Mouse (Mus musculus) brain, embryonic 14.5 days (tissue): ENCODE data around the gene Zfp507.

Experiments
- CTCF ChIP-seq: fragments of 200-500 bp; IDR thresholded peaks from 2 replicates; pipeline ENCODE4 v1.5.1; 2012; ENCODE audit warnings: inconsistent platforms, mild to moderate bottlenecking, moderate library complexity, borderline replicate concordance; ENCODE audit not compliant: insufficient read depth, insufficient read length; ENCODE audit errors: extremely low read depth
- POLR2A ChIP-seq: fragments of 200-500 bp; IDR thresholded peaks from 2 replicates; pipeline ENCODE4 v1.6.1; 2012; ENCODE audit warnings: mild to moderate bottlenecking, inconsistent platforms, borderline replicate concordance; ENCODE audit not compliant: poor library complexity, insufficient read depth, insufficient read length, severe bottlenecking; ENCODE audit errors: extremely low read depth

- no peak for TF ChIP-seq CTCF
- peak; percentile 72; the same call in 1 of the 2 replicates for TF ChIP-seq POLR2A
Observed at GRCm38 (mm10) chr7:35754033-35754885, 48.5 kb downstream of the Zfp507 start, which contains the start of gene Dpy19l3.
